Mouse (Mus musculus) frontal cortex, postnatal 25 days (tissue): Measurements from ENCODE around the gene Iqschfp.
"Not testable (repeated sequence)": the region's sequence is repeated elsewhere in the genome, so short reads cannot be mapped to it uniquely, and the experiment has no call there.

Source experiments
- DNase-seq, 2 experiments: peaks; one replicate each; pipeline ENCODE4 v3.0.0; 2022; ENCODE audit warnings: low spot score in 2 of 2

The Iqschfp gene

GRCm38 (mm10) chr3:68071395-68072386 is 179.7 kb downstream of the Iqschfp start:
- DNase-seq = no peak

GRCm38 (mm10) chr3:68077406-68077805 is 185.4 kb downstream of the Iqschfp start:
- no peak for DNase-seq

- no peak for DNase-seq
Measured at GRCm38 (mm10) chr3:68085024-68085423, 193.0 kb downstream of the Iqschfp start.

- no peak for DNase-seq
Measured at GRCm38 (mm10) chr3:68092108-68092507, 200.1 kb downstream of the Iqschfp start.

GRCm38 (mm10) chr3:68096724-68097431 is 204.8 kb downstream of the Iqschfp start:
- no peak for DNase-seq

GRCm38 (mm10) chr3:68099561-68099960 is 207.5 kb downstream of the Iqschfp start:
- not testable (repeated sequence) for DNase-seq

- no peak for DNase-seq
Measured at GRCm38 (mm10) chr3:68101343-68101742, 209.3 kb downstream of the Iqschfp start.

- DNase-seq = no peak
Measured at GRCm38 (mm10) chr3:68105081-68105685, 213.2 kb downstream of the Iqschfp start.

- no peak for DNase-seq
Measured at GRCm38 (mm10) chr3:68121338-68121737, 229.3 kb downstream of the Iqschfp start.

- DNase-seq = no peak
Measured at GRCm38 (mm10) chr3:68126284-68126856, 234.3 kb downstream of the Iqschfp start.

GRCm38 (mm10) chr3:68130386-68130785 is 238.4 kb downstream of the Iqschfp start:
- DNase-seq = no peak

GRCm38 (mm10) chr3:68138833-68139627 is 247.0 kb downstream of the Iqschfp start:
- no peak for DNase-seq

- DNase-seq = no peak
Measured at GRCm38 (mm10) chr3:68150688-68151087, 258.7 kb downstream of the Iqschfp start.

GRCm38 (mm10) chr3:68160175-68160574 is 268.1 kb downstream of the Iqschfp start:
- no peak for DNase-seq

- DNase-seq = no peak
Measured at GRCm38 (mm10) chr3:68160760-68161159, 268.7 kb downstream of the Iqschfp start.

- no peak for DNase-seq
Measured at GRCm38 (mm10) chr3:68178248-68178647, 286.2 kb downstream of the Iqschfp start.

- DNase-seq = no peak
Measured at GRCm38 (mm10) chr3:68187471-68187870, 295.4 kb downstream of the Iqschfp start.

GRCm38 (mm10) chr3:68189100-68189499 is 297.1 kb downstream of the Iqschfp start:
- no peak for DNase-seq

GRCm38 (mm10) chr3:68196933-68197332 is 304.9 kb downstream of the Iqschfp start:
- no peak for DNase-seq

GRCm38 (mm10) chr3:68201214-68201613 is 309.2 kb downstream of the Iqschfp start:
- DNase-seq = no peak
